Mouse (Mus musculus) cerebellum, adult 2 months (tissue): ENCODE data around the gene Smap2. TPM values are rescaled to one million over a fixed set of nuclear protein-coding genes. Genes with fewer than 3 reads are reported as not detected.
A peak's percentile ranks its signal among the peaks of the same experiment; 100 is the strongest.
"Not testable (repeated sequence)": the region's sequence is repeated elsewhere in the genome, so short reads cannot be mapped to it uniquely, and the experiment has no call there.

ENCODE experiments used
- DNase-seq, 2 experiments: peaks; one replicate each; pipeline ENCODE4 v3.0.0; 2021
- H3K27ac ChIP-seq: fragments of 200-500 bp; 2 replicates; pipeline ENCODE4 v1.5.1; 2012; ENCODE audit warnings: low read length, control low read depth, inconsistent platforms; ENCODE audit not compliant: insufficient read depth
- H3K27me3 ChIP-seq: fragments of 200-500 bp; 2 replicates; pipeline ENCODE4 v1.6.1; 2012; ENCODE audit warnings: inconsistent platforms, mild to moderate bottlenecking, low read length, moderate library complexity; ENCODE audit not compliant: control insufficient read depth, insufficient read depth
- H3K4me1 ChIP-seq: fragments of 200-500 bp; 2 replicates; pipeline ENCODE4 v1.6.1; 2011; ENCODE audit warnings: low read length; ENCODE audit not compliant: control insufficient read depth, insufficient read depth
- H3K4me3 ChIP-seq: fragments of 200-500 bp; replicated peaks from 2 replicates; pipeline ENCODE3; 2011; ENCODE audit warnings: mild to moderate bottlenecking, low read depth, low read length, control low read depth; ENCODE audit not compliant: insufficient read depth
- CTCF ChIP-seq: fragments of 200-500 bp; IDR thresholded peaks from 2 replicates; pipeline ENCODE4 v1.5.1; 2011; ENCODE audit warnings: low read depth, mild to moderate bottlenecking, control low read depth, low read length, moderate library complexity, borderline replicate concordance; ENCODE audit not compliant: insufficient read depth
- POLR2A ChIP-seq: fragments of 200-500 bp; IDR thresholded peaks from 2 replicates; pipeline ENCODE4 v1.6.1; 2011; ENCODE audit warnings: low read length, control low read depth, borderline replicate concordance; ENCODE audit not compliant: insufficient read depth
- WGBS: fragments of 180-500 bp; shearing (Covaris S2); methylation state at CpG from one replicate; pipeline ENCODE4 v1.1.7; 2018; 5-methylcytosine and 5-hydroxymethylcytosine counted together
- polyA plus RNA-seq: library from polyadenylated mRNA; depleted of rRNA; stranded (reverse); fragments of >200 nt; gene quantifications from 2 replicates; pipeline ENCODE4 v1.2.3, GENCODE M21; 2012; rRNA removed

The Smap2 gene
- polyA plus RNA-seq: 82.0 and 90.6 TPM in 2 replicates

GRCm38 (mm10) chr4:121016928-121017657 lies at the start of gene Smap2:
Gene Smap2 (minus strand): TSS chr4:121017247.
- WGBS: under 1% methylated on average over 47 of the region's 48 CpGs
- TF ChIP-seq POLR2A (peak; percentile 87), CTCF (peak; percentile 40; the same call in 1 of the 2 replicates)
- no peaks in the 10 kb centered on the region; the same call in 1 of the 2 replicates for H3K4me1 ChIP-seq
- peak; percentile 98 for DNase-seq
- H3K27me3 ChIP-seq: no peaks in the 10 kb centered on the region
- H3K27ac ChIP-seq: peak within 1 kb of the TSS; percentile 60
- peak within 1 kb of the TSS; percentile 81 for H3K4me3 ChIP-seq

GRCm38 (mm10) chr4:121065336-121065735 lies 48.3 kb upstream of the Smap2 start:
- DNase-seq: no peak
- no peak overlapping the region for H3K4me3 ChIP-seq
- WGBS: 79% methylated on average over 2 of the region's 2 CpGs
- H3K27ac ChIP-seq: no peak overlapping the region
- H3K27me3 ChIP-seq: no peaks in the 10 kb centered on the region
- no peaks in the 10 kb centered on the region for H3K4me1 ChIP-seq
- TF ChIP-seq POLR2A: no peak
- TF ChIP-seq CTCF: no peak

- H3K27ac ChIP-seq, H3K27me3 ChIP-seq: not testable (repeated sequence)
- WGBS: 89% methylated on average over 10 of the region's 10 CpGs
Observed at GRCm38 (mm10) chr4:121059218-121059617, 42.2 kb upstream of the Smap2 start.

GRCm38 (mm10) chr4:121057032-121057431 lies 40.0 kb upstream of the Smap2 start:
- peaks cover 2% of the 10 kb centered on the region; the same call in 1 of the 2 replicates for H3K4me1 ChIP-seq
- no peak overlapping the region for H3K4me3 ChIP-seq
- no peak for DNase-seq
- TF ChIP-seq POLR2A (no peak), CTCF (no peak)
- H3K27me3 ChIP-seq: no peaks in the 10 kb centered on the region
- WGBS: 10% methylated on average over 2 of the region's 2 CpGs
- H3K27ac ChIP-seq: no peak overlapping the region

More at GRCm38 (mm10) chr4:121059218-121059617, 42.2 kb upstream of the Smap2 start:
- not testable (repeated sequence) for H3K4me1 ChIP-seq, H3K4me3 ChIP-seq, DNase-seq

- DNase-seq: peak in 1 of 2 experiments; percentile 44
- H3K4me3 ChIP-seq: no peak overlapping the region
- 49% methylated on average over 3 of the region's 3 CpGs for WGBS
- H3K4me1 ChIP-seq: peaks cover 2% of the 10 kb centered on the region; the same call in 1 of the 2 replicates
- H3K27ac ChIP-seq: no peak overlapping the region
- no peaks in the 10 kb centered on the region for H3K27me3 ChIP-seq
- TF ChIP-seq POLR2A: no peak
- TF ChIP-seq CTCF: peak; percentile 64
Observed at GRCm38 (mm10) chr4:121056342-121056741, 39.3 kb upstream of the Smap2 start.

DNA sequence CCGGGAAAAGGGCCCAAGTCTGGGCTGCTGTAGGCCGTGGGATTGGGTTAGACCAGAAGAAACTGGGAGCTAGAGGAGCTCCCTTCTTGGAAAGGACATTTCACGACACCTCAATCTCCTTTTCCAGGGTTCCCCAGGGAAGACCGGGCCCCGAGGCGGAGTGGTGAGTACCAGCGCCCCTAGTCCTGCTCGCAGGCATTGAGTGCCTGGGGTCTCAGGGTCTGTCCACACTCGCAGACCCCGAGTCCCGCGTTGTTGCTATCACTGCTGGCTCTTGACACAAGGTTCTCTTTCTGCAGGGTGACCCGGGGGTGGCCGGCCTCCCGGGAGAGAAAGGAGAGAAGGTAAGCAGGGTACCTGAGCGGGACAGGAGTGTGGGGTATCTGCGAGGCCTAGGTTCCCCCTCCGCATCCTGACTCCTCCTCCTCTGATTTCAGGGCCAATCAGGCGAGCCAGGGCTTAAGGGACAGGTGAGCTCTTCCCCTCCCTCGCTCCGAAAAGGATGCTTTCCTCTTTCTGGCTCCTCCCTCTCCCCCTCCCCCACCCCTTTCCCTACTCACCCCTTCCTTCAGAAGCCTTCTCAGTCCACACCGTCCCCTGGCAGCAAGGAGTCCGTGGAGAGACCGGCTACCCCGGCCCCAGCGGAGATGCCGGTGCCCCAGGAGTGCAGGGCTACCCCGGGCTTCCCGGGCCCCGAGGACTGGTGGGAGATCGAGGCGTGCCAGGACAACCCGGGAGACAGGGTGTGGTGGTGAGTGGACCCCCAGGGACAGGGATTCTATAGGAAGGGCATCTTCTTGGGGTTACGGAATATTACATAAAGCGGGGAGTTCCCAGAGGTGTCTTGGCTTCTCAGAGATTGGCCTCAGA lies 35.6 kb upstream of the Smap2 start:
- peak; percentile 73; the same call in 1 of the 2 replicates for TF ChIP-seq POLR2A
- TF ChIP-seq CTCF: no peak
- WGBS: 13% methylated on average over 35 of the region's 35 CpGs
- H3K4me1 ChIP-seq: peaks cover 2% of the 10 kb centered on the region; the same call in 1 of the 2 replicates
- DNase-seq: peak; percentile 66 to 76
- peak overlapping the region; percentile 64 for H3K4me3 ChIP-seq
- H3K27ac ChIP-seq: peak overlapping the region; percentile 36
- no peaks in the 10 kb centered on the region for H3K27me3 ChIP-seq

GRCm38 (mm10) chr4:121051863-121052262 lies 34.8 kb upstream of the Smap2 start:
- no peak for DNase-seq
- TF ChIP-seq CTCF (no peak), POLR2A (no peak)
- H3K27me3 ChIP-seq: no peaks in the 10 kb centered on the region
- peak overlapping the region; percentile 15; the same call in 1 of the 2 replicates for H3K27ac ChIP-seq
- WGBS: 67% methylated on average over 4 of the region's 4 CpGs
- H3K4me3 ChIP-seq: no peak overlapping the region
- H3K4me1 ChIP-seq: peaks cover 2% of the 10 kb centered on the region; the same call in 1 of the 2 replicates

- Histone ChIP-seq H3K4me3 (no peak overlapping the region), H3K27ac (no peak overlapping the region), H3K4me1 (no peaks in the 10 kb centered on the region), H3K27me3 (no peaks in the 10 kb centered on the region; the same call in 1 of the 2 replicates)
- TF ChIP-seq POLR2A (no peak), CTCF (no peak)
- DNase-seq: no peak
- WGBS: 92% methylated on average over 3 of the region's 3 CpGs
Observed at GRCm38 (mm10) chr4:121042946-121043345, 25.9 kb upstream of the Smap2 start.
